Mouse (Mus musculus): Measurements from ENCODE around the gene Catip.
"Not testable (repeated sequence)": the region's sequence is repeated elsewhere in the genome, so short reads cannot be mapped to it uniquely, and the experiment has no call there.

Gene Catip

DNA sequence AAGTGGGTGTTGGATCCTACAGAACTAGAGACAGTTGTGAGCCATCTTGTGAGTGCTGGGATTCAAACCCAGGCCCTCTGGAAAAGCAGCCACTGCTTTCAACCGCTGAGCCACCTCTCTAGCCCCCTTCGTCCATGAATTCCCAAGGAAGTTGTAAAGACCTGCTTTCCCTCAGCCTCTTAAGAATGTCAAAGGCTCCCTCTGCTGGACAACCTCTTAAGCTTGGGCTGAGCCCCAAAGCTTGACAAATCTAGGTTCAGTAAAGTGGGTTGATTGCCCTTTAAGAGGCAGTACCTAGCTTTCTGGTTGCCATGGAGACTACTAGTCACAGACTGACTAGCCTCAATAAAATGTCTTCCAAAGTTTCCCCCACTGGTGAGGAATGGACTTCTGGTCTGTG lies at the start of gene Catip:
TSS of gene Catip (plus strand) at position 297 of the 400 bp plus-strand sequence.
- DNase-seq (ENCODE audit: low spot score in 2 of 2) = peak; percentile 62 to 87

- DNase-seq (ENCODE audit: low spot score in 2 of 2) = peak in 1 of 2 experiments; percentile 80
Measured at GRCm38 (mm10) chr1:74313049-74313692, 48.7 kb upstream of the Catip start.

DNA sequence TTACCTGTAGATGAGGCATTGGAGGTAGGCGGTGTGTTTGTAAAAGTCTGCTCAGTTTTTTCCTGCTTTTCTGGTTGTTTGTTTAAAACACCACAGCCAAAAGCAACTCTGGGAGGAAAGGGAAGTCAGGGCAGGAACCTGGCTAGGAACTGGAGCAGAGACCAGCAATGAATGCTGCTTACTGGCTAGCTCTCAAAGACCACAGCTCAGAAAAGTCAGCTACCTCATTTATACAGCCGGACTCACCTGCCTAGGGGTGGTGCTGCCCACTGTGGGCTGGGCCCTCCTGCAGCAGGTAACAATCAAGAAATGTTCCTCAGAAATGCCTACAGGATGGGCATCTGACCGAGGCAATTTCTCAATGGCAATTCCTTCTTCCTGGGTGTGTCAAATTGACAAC lies 47.1 kb upstream of the Catip start:
- DNase-seq (ENCODE audit: low spot score in 2 of 2) = no peak

DNA sequence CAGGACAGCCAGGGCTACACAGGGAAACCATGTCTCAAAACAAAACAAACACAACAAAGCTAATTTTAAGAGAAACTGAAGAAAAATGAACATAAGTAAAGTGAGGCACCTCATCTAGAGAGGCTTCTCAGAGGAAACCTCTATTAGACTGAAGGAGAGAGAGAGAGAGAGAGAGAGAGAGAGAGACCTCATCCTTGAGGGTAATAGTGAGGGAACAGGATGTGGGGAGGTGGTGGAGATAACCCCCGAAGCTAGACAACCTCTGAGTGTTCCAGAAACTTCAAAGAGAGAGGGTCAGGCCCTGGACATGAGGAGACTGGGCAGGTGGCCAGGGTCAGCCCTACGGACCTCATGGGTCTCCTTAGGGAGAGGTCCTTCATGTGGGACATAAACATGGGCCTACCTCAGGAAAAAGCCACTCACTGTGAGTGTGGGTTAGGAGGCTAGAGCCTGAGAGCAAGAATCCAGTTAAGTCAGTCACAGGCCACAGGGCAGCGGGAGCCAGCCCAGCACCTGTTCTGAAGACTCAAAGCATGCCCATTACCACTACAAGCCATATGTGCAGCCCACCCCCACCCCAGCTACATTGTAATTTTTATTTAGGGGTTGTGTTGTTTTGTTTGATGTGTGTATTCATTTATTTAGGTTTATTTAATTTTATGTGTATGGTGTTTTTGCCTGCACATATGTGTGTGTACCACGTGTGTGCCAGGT lies 45.6 kb upstream of the Catip start:
- no peak for DNase-seq (ENCODE audit: low spot score in 2 of 2)

DNA sequence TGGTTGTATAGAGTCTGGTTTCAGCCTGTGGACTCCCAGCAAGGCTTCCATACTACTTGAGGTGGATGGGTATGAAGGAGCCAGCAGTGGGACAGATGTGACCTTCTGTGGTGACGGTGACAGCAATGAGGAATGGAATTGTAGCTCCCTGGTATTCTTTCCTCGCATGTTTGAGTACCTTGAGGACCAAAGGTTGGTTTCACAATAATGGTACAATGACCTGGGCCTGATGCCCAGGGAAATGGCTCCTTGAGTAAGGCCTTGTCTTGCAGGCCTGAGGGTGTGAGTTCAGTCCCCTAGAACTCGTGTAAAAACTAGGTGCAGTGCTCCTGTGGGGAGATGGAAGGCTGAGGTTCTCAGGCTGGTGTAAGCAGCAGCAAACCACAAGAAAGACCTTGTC lies 43.2 kb upstream of the Catip start:
- DNase-seq (ENCODE audit: low spot score in 2 of 2) = no peak

DNA sequence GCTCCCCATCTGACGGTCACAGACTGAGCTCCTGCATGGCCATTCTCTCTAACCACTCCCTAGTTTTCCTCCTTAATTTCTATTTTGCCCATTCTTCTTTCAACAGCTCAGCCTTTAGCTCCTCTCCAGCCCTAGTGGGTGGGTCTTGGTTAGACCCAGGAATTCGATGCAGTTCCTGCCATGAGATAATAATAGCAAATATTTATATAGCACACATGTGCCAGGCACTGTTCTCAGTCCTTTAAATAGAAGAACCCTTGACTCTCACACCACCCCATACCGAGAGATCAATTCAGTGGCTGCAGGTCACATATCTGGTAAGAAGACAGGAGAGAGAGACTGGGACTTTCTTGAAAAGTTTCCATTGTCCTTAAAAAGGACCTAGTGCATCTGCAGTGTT lies 40.5 kb upstream of the Catip start:
- no peak for DNase-seq (ENCODE audit: low spot score in 2 of 2)

DNA sequence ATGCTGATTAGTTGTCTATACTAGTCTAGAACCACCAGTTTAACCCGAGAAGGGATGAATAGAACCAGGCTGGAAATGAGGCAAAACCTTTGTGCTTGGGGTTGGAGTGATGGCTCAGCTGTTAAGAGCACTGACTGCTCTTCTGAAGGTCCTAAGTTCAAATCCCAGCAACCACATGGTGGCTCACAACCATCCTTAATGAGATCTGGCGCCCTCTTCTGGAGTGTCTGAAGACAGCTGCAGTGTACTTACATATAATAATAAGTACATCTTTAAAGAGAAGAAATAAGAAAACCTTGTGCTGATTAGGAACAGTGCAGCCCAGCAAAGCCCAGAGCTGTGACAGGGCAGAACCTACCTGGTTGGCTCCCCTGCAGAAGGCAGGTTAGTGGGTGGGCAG lies 35.0 kb upstream of the Catip start:
- not testable (repeated sequence) for DNase-seq (ENCODE audit: low spot score in 2 of 2)

DNA sequence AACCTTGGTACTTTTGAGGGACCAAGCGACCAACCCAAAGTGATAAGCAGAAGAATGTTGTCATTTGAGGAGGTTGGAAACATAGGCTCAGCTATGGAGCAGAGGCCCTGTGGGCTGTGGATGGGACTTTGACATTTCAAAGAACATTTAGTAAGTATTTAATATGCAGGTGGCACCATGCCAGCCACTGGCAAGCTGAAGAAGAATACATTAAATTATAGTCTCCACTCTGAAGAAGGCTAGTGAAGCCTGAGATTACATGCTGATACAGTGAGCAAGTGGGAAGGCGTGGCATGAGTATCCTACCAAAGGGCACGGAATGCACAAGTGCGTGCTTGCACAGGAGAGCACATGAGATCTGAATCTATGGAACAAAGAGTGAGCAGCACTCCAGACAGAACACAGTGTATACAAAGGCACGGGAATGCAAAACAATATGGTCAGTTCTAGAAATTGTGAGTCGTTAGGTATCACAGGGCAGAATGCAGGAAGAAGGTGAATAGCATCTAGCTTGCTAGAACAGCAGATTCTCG lies 31.9 kb upstream of the Catip start:
- no peak for DNase-seq (ENCODE audit: low spot score in 2 of 2)

GRCm38 (mm10) chr1:74331046-74331681 lies 30.7 kb upstream of the Catip start:
- DNase-seq (ENCODE audit: low spot score in 2 of 2) = no peak

GRCm38 (mm10) chr1:74332241-74332763 lies 29.6 kb upstream of the Catip start:
- DNase-seq (ENCODE audit: low spot score in 2 of 2) = peak; percentile 98

DNA sequence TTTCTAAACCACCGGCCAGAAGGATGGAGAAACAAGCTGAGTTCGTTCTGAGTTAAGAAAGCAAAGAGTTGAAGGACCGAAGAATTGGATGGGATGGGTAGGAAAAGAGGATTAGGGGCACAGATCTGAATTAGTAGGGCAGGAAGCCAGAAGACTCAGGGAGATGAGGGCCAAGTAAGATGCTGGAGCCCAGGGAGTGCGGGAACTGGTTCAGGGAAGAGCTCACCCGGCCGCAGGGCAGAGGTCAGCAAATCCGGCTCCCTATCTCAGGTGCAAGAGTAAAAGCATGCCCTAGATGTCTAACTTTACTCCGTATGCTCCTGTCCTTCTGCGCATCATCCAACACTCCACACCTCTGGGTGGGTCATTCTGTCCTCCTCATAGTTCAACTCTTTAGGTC lies 29.0 kb upstream of the Catip start:
- no peak for DNase-seq (ENCODE audit: low spot score in 2 of 2)

DNA sequence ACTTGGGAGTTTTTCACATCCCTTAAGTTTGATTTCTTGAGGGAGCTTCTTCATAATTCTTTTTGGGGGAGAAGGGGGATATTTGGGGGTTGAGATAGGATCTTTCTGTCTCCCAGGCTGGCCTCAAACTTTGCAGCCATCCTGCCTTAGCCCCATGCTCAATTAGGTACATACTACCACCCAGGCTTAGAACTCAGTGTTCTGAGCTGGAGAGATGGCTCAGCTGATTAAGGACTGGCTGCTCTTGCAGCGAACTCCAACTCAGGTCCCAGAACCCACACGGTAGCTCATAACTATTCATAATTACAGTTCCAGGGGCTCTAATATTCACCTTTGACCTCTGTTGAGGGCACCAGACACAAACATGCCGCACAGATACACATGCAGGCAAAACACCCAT lies 27.3 kb upstream of the Catip start:
- no peak for DNase-seq (ENCODE audit: low spot score in 2 of 2)

GRCm38 (mm10) chr1:74335033-74335432 lies 26.9 kb upstream of the Catip start:
- DNase-seq (ENCODE audit: low spot score in 2 of 2) = no peak

DNA sequence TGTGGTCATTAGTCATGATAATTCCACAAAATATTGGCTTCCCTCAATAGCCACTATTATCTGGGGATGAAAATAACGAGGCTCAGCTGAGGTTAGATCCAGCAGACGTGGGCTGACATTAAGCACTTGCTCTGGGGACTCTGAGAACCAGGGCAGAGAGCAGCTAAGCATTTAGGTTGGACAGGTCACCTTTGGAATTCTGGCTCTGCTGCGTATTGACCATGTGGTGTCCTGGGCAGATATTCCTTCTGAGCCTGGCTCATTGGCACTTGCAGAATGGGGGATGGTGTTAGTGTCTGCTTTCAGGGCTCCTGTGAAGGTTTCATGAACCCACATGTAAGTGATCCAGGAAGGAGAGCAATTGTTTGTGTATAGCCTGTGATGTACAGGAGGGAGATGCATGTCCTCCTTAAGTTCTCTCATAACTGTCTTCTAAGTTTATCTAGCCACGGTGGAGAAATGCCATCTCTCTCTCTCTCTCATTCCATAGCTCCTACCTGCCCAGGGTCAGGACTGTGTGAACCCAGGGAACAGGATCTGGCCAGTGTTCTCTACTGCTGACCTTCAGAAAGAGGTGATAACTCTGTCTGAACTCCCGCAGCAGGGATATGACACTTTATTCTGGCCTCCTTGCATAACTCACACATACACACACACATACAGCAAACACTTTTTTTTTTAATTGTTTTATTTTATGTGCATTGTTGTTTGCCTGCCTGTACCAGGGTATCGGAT lies 26.3 kb upstream of the Catip start:
- DNase-seq (ENCODE audit: low spot score in 2 of 2) = no peak

- DNase-seq (ENCODE audit: low spot score in 2 of 2) = no peak
Measured at GRCm38 (mm10) chr1:74337241-74337771, 24.6 kb upstream of the Catip start.

DNA sequence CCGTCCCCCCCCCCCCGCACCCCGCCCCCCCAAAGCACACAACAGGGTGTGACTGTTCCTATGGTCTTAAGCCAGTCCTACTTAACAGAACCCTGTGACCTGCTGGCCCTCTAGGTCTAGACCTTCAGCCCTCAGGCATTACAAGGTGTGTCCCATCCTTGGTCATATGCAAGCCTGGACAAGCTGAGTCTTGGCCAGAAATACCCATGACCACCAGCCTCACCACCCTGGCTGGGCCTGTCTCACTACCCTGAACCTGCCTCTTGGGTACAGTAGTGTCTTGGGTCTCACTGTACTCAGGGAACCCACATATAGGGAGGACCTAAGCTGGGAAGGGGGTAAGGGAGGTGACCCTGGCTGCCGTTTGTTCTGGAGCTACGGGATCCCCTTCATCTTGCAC lies 23.9 kb upstream of the Catip start:
- no peak for DNase-seq (ENCODE audit: low spot score in 2 of 2)

DNA sequence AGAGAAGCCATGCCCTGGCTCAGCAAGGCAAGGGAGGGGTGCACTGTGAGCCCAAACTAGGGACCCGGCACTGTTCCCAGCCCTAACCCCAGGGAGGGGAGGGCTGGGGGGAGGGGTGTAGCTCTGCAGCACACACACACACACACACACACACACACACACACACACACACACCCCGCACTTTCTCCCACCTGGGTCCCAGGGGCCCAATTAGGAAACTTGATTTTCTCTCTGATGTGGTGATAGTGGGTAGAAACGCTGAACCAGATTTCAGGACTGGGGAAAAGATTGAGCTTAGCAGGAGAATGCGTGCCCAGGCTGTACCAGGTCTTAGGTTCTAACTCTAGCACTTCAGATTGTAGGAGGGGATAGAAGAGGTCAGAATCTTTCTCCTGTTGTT lies 23.3 kb upstream of the Catip start:
- DNase-seq (ENCODE audit: low spot score in 2 of 2) = no peak

DNA sequence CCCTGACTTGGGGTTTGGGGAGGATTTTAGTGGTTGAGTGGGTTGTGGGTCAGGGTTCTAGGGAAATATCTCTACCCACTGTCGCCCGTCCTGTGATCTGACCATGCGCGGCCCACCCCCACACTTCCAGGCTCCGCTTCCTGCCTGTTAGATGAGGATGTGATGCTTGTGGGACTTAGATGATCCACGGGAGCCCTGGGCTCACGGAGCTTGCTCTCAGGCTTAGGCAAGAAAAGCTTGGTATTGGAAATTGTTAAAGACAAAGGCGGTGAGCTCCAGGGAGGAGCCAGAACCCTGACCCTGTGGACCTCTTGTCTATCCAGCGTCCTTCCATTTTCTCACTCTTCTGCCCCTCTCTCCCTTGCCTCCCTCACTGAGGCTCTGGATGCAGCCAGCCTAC lies 22.0 kb upstream of the Catip start:
- DNase-seq (ENCODE audit: low spot score in 2 of 2) = no peak

GRCm38 (mm10) chr1:74340361-74340764 lies 21.5 kb upstream of the Catip start:
- peak; percentile 48 to 63 for DNase-seq (ENCODE audit: low spot score in 2 of 2)

DNA sequence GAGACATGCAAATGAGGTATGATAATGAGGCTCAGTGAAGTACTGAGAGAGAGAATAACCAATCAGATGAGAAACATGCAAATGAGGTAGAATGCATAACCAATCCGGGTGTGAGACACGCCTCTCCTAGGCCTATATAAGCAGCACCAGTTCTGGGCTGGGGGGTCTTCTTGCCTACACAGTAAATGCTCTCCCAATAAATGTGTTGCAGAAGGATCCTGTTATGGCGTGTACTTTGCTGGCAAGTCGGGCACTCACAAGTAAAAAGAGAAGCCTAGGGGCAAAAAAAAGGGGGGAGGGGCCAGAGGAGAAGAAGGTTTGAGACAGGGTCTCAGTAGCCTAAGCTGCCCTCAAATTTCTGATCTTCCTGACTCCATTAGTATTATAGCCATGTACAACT lies 20.9 kb upstream of the Catip start:
- not testable (repeated sequence) for DNase-seq (ENCODE audit: low spot score in 2 of 2)

DNA sequence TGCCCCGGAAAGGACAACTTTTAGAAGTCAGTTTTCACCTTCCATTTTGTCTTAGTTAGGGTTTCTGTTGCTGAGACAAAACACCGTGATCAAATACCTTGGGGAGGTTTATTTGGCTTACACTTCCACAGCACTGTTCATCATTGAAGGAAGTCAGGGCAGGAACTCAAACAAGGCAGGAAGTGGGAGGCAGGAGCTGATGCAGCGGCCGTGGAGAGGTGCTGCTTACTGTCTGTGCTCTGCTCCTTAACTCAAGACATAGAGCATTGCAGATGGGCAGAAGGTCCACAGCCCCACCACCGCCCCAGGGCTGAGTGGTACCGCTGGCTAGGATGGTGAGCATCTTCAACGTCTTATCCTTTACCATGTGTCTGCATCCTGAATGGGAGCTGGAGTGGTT lies 20.0 kb upstream of the Catip start:
- DNase-seq (ENCODE audit: low spot score in 2 of 2) = no peak

DNA sequence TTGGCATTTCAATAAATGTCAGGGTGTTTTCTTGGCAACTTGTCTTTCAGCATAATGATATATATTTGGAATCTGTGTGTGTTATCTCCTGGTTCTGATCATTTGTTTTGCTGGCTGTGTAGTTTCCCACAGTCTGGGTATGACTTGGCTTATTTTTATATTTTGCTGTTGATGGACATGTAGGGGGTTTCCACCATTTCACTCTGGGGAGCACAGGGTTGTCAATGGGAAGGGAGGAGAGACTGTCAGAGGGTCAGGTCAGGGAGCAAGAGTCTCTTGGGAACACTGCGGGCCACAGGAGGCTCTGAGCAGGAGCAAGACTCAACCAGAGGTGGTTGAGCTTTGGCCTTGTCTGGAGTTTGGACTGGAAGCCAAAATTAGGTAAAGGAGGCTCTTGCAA lies 19.6 kb upstream of the Catip start:
- DNase-seq (ENCODE audit: low spot score in 2 of 2) = no peak

All from frontal cortex, postnatal 36 days (tissue).